Mouse (Mus musculus) brain, embryonic 18.5 days (tissue): ENCODE data around the gene N4bp3.

Source experiments
- DNase-seq: peaks from one replicate; pipeline ENCODE4 v3.0.0-alpha.2; 2012; ENCODE audit warnings: low read depth, low spot score

N4bp3 gene

DNA sequence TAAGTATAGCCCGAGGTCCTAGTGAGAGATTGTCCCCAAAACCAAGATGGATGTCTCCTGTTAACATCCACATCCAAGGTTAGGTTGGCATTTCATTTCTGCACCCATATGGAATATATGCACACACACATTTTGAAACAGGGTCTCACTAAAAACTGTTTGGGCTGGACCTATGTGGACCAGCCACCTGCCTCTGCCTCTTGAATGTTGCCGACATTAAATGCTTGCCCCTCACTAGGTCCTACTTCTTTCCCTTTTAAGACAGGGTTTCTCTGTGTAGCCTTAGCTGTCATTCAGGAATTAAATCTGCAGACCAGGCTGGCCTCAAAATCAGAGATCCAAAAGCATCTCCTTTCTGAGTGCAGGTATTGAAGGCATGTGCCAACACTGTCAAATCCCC is 53.1 kb downstream of the N4bp3 start:
- no peak for DNase-seq

DNA sequence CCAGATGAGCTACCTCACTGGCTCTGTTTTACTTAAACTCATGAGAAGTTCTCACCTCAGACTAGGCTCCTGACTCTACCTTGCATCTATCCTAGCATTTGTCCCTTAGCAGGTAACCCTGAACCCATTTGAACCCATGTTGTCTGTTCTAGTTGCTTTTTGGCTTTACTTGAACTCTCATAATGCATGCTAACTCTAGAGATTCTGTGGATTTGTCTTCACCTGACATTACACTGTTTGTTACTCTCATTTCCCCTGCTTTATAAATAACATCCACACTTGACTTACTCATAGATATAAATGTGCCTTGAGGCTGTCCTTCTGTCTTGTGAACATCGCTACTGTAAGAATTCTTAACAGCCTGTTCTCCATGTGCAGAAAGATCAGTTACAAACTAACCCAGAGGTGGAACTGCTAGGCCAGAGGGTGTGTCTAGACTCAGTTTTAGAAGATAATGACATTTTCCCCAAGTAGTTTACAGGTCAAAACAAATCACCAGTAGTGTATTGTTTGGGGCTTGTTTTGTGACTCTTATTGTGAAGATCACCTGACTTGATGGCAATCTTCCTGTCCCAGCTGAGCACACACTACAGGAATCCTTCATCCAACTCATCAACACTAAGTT is 55.1 kb downstream of the N4bp3 start:
- no peak for DNase-seq

DNA sequence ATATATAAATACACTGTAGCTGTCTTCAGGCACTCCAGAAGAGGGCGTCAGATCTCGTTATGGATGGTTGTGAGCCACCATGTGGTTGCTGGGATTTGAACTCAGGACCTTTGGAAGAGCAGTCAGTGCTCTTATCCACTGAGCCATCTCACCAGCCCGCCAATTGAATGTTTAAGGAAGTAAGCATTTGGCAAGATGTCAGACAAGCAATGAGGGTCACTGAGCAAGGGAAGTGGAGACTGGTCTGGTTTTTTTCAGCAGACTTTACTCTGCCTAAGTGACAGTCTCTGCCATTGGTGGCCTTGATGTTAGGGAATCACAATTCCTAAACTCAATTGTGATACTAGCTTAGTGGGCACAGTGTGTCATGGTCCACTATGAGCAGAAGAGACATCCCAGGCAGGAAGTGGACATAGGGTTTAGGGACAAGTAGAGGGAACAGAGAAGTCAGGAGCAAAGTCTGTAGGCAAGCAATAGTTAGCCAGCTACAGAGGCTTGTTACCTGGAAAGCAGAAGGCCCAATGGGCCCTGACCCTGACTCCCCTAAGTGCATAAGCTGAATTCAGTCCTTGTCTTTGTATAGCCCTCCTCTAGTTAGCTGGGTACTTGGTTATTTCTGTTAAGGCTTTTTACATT is 55.8 kb downstream of the N4bp3 start:
- no peak for DNase-seq

DNA sequence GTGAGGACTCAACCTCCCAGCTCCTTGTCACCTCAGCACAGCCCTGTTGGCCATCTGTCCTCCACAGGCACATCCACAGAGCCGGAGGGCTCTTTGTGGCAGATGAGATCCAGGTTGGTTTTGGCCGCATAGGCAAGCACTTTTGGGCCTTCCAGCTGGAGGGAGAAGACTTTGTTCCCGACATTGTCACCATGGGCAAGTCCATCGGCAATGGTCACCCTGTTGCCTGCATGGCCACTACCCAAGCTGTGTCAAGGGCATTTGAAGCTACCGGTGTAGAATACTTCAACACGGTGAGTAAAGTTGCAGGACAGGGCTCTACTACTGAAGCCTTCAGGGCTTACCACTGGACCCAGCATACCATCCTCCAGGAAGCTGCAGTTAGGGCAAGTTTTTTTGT is 56.8 kb downstream of the N4bp3 start:
- no peak for DNase-seq

DNA sequence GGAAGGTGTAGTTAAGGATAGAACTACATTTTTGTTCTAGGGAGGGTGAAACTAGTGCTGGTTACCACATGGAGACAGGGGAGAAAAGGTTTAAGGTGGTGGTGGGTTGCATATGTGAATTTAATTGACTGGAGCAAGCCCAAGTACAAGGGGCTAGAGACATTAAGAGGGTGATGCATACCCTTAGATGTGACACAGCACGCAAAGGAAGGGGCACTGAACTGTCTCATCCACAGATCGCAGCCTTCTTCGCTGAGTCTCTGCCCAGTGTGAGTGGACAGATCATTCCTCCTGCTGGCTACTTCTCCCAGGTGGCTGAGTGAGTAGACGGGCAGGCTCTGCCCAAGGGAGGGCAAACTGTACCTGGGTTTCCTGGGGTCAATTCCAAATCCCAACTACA is 57.3 kb downstream of the N4bp3 start:
- DNase-seq, result no peak
